Mouse (Mus musculus) lung, embryonic 14.5 days (tissue): ENCODE data around the gene Lnpk. TPM values are rescaled to one million over a fixed set of nuclear protein-coding genes. Genes with fewer than 3 reads are reported as not detected.

ENCODE experiments used
- ATAC-seq: fragments of 200-750 bp; cut with Nextera tagmentation; 2 replicates; pipeline ENCODE4 v1.8.0; 2017; ENCODE audit warnings: mild to moderate bottlenecking, moderate TSS enrichment, moderate library complexity; ENCODE audit not compliant: insufficient read depth
- DNase-seq: peaks from one replicate; pipeline ENCODE4 v3.0.0-alpha.2; 2015
- H3K27ac ChIP-seq: fragments of 300-500 bp; sonication (generic); 2 replicates; pipeline ENCODE4 v1.5.1; 2014; ENCODE audit warnings: low read depth, mild to moderate bottlenecking, moderate library complexity
- H3K27me3 ChIP-seq: fragments of 300-500 bp; sonication (generic); 2 replicates; pipeline ENCODE4 v1.6.1; 2014; ENCODE audit warnings: low read length, control low read depth; ENCODE audit not compliant: insufficient read depth
- H3K36me3 ChIP-seq: fragments of 300-500 bp; sonication (generic); 2 replicates; pipeline ENCODE4 v1.6.1; 2014; ENCODE audit warnings: control low read depth; ENCODE audit not compliant: insufficient read depth
- H3K4me1 ChIP-seq: fragments of 300-500 bp; sonication (generic); 2 replicates; pipeline ENCODE4 v1.6.1; 2014; ENCODE audit warnings: antibody characterized with exemption, control low read depth; ENCODE audit not compliant: insufficient read depth
- H3K4me2 ChIP-seq: fragments of 300-500 bp; sonication (generic); 2 replicates; pipeline ENCODE4 v1.6.1; 2014; ENCODE audit warnings: mild to moderate bottlenecking
- H3K4me3 ChIP-seq: fragments of 300-500 bp; sonication (generic); 2 replicates; pipeline ENCODE4 v1.5.1; 2014; ENCODE audit warnings: low read depth, low read length
- H3K9ac ChIP-seq: fragments of 300-500 bp; sonication (generic); 2 replicates; pipeline ENCODE4 v1.6.1; 2014
- H3K9me3 ChIP-seq: fragments of 300-500 bp; sonication (generic); 2 replicates; pipeline ENCODE4 v1.6.1; 2016; ENCODE audit warnings: low read depth, low read length, control low read depth
- CTCF ChIP-seq: IDR thresholded peaks from 2 replicates; pipeline ENCODE4 v1.5.1; 2016; ENCODE audit warnings: antibody characterized with exemption, low read depth
- WGBS: fragments of 180-500 bp; shearing (Covaris S2); extraction: QIAGEN DNeasy Blood & Tissue Kit; methylation state at CpG from one replicate; pipeline ENCODE4 v1.1.7; 2014; 5-methylcytosine and 5-hydroxymethylcytosine counted together
- polyA plus RNA-seq: library from polyadenylated mRNA; unstranded; fragments of >200 nt; fragmentation: Nextera tagmentation; extraction: Ambion mirVana; gene quantifications from 2 replicates; pipeline ENCODE4 v1.2.1, GENCODE M21; 2014

The Lnpk gene
- polyA plus RNA-seq, 1 experiment from 2014 or later: 28.6 TPM

DNA sequence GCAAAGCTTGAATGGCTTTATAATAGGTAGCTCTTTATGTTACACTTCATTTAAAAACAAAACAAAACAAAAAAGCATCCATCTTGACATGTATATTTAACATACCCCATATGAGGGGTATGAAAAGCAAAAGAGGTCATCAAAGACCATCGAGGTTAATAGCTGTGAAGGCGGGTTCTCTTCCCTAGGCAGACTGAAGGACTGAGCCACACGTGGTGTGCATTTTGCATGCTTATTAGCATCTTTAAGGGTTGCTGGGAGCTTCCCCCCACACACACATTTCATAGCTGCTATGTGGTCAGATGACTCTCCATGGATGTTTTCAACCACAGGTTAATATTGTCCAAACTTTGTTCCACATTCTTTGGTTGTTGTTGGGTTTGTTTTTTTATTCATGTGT is 24.8 kb upstream of the Lnpk start:
- no peak for TF ChIP-seq CTCF
- WGBS: 56% methylated on average over 3 of the region's 3 CpGs

GRCm38 (mm10) chr2:74602483-74602882 is 23.2 kb upstream of the Lnpk start:
- Histone ChIP-seq H3K4me1 (no peaks in the 10 kb centered on the region), H3K9me3 (no peaks in the 10 kb centered on the region), H3K9ac (no peak overlapping the region), H3K36me3 (no peaks in the 10 kb centered on the region), H3K27ac (no peak overlapping the region), H3K4me3 (no peak overlapping the region), H3K4me2 (no peak overlapping the region), H3K27me3 (no peaks in the 10 kb centered on the region)
- no peak for TF ChIP-seq CTCF
- no peak for ATAC-seq
- WGBS: 66% methylated on average over 5 of the region's 5 CpGs
- no peak for DNase-seq

More for the DNA sequence above, 24.8 kb upstream of the Lnpk start:
- no peak for ATAC-seq
- no peak overlapping the region for H3K9ac ChIP-seq
- H3K27me3 ChIP-seq: no peaks in the 10 kb centered on the region
- H3K27ac ChIP-seq: no peak overlapping the region
- H3K36me3 ChIP-seq: no peaks in the 10 kb centered on the region
- DNase-seq: no peak
- no peak overlapping the region for H3K4me2 ChIP-seq
- no peaks in the 10 kb centered on the region for H3K9me3 ChIP-seq
- H3K4me3 ChIP-seq: no peak overlapping the region
- no peaks in the 10 kb centered on the region for H3K4me1 ChIP-seq

- Histone ChIP-seq H3K4me3 (no peak overlapping the region), H3K9me3 (no peaks in the 10 kb centered on the region), H3K4me2 (no peak overlapping the region), H3K4me1 (no peaks in the 10 kb centered on the region), H3K27ac (no peak overlapping the region), H3K9ac (no peak overlapping the region), H3K27me3 (no peaks in the 10 kb centered on the region), H3K36me3 (no peaks in the 10 kb centered on the region)
- DNase-seq (no peak), ATAC-seq (no peak)
- no peak for TF ChIP-seq CTCF
- WGBS: 79% methylated on average over 3 of the region's 3 CpGs
Observed at GRCm38 (mm10) chr2:74597169-74597568, 17.9 kb upstream of the Lnpk start.

- no peak overlapping the region for H3K27ac ChIP-seq
- ATAC-seq: no peak
- no peak overlapping the region for H3K4me3 ChIP-seq
- H3K4me1 ChIP-seq: no peaks in the 10 kb centered on the region
- TF ChIP-seq CTCF: no peak
- no peaks in the 10 kb centered on the region for H3K27me3 ChIP-seq
- no peak overlapping the region for H3K9ac ChIP-seq
- H3K9me3 ChIP-seq: no peaks in the 10 kb centered on the region
- no peaks in the 10 kb centered on the region for H3K36me3 ChIP-seq
- DNase-seq: no peak
- no peak overlapping the region for H3K4me2 ChIP-seq
Observed at GRCm38 (mm10) chr2:74596094-74596493, 16.9 kb upstream of the Lnpk start.

GRCm38 (mm10) chr2:74578146-74578842 is 941 bp downstream of the Lnpk start:
- Histone ChIP-seq H3K4me2 (peak overlapping the region; percentile 85), H3K9ac (peak overlapping the region; percentile 94), H3K27ac (peak overlapping the region; percentile 81), H3K9me3 (no peaks in the 10 kb centered on the region), H3K27me3 (no peaks in the 10 kb centered on the region), H3K4me1 (0 out of 2 replicates have a peak, but pooled peaks cover 4% of the 10 kb centered on the region), H3K4me3 (peak overlapping the region; percentile 95), H3K36me3 (no peaks in the 10 kb centered on the region)
- ATAC-seq (peak; percentile 82), DNase-seq (peak; percentile 60)
- WGBS: under 1% methylated on average over 55 of the region's 55 CpGs
- TF ChIP-seq CTCF: no peak

DNA sequence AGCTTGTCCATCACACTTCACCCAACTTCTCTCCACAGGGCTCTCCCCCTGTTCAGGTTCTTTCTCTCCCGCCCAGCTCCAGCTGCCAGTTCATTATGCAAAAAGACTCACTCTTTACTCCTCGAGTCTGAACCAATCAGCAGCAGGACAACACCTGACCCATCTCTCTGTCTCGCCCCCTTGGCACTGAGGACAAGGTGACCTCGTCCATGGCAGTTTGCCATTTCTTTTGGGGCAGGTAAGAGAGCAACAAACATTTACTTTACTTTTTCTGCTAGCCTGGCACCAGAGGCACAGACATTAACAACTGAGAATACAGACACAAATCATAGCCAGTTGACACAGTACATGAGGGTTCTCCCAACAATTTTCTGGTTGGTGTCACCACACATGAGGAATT is 8.8 kb downstream of the Lnpk start:
- Histone ChIP-seq H3K4me2 (no peak overlapping the region), H3K27me3 (no peaks in the 10 kb centered on the region), H3K27ac (no peak overlapping the region), H3K9me3 (no peaks in the 10 kb centered on the region), H3K36me3 (peaks cover 8% of the 10 kb centered on the region), H3K9ac (no peak overlapping the region), H3K4me1 (no peaks in the 10 kb centered on the region), H3K4me3 (no peak overlapping the region)
- WGBS: 70% methylated on average over 4 of the region's 4 CpGs
- no peak for TF ChIP-seq CTCF
- DNase-seq: no peak
- ATAC-seq: no peak

DNA sequence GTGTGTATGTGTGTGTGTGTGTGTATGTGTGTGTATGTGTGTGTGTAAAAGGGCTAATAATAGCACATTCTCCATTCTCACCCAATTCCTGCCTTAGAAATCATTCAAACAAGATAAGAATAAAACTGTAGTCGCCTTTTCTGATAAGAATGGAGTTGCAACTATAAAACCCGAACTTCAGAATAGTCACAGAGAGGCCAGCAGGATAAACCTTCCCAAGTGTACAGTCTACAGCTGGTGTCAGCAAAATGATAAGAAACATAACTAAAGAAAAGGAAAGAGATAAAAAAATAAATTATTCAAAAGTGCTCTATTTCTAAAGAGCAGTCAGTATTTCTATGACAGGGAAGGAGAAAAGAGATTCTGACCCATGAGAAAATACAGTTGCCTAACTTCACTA is 19.4 kb downstream of the Lnpk start:
- H3K36me3 ChIP-seq: peaks cover 14% of the 10 kb centered on the region; the same call in 1 of the 2 replicates
- H3K9me3 ChIP-seq: no peaks in the 10 kb centered on the region
- no peak overlapping the region for H3K9ac ChIP-seq
- WGBS: 47% methylated on average over 2 of the region's 2 CpGs
- no peak overlapping the region for H3K4me2 ChIP-seq
- no peak overlapping the region for H3K27ac ChIP-seq
- no peaks in the 10 kb centered on the region for H3K4me1 ChIP-seq
- DNase-seq (no peak), ATAC-seq (no peak)
- H3K27me3 ChIP-seq: no peaks in the 10 kb centered on the region
- TF ChIP-seq CTCF: no peak
- H3K4me3 ChIP-seq: no peak overlapping the region
